8 mouse cellular contexts compared by ENCODE assay signal in genomic region chr1:172126376-172127347, GRCm38 (mm10). TPM values are rescaled to one million over a fixed set of nuclear protein-coding genes. Genes with fewer than 3 reads are reported as not detected.
DNase-seq lines count a peak whose midpoint lies in the region; ATAC-seq and TF ChIP-seq lines count a peak whose summit lies in the region.

Gene Pex19, plus strand, starts transcription at chr1:172126755.

- 0 out of 2 replicates have a peak, but pooled peaks have one; percentile 30 for TF ChIP-seq POLR2A in thymus, adult 2 months (IDR thresholded peaks at IDR 0.05; ENCODE audit: control insufficient read depth, extremely low read depth, insufficient read depth, low read length, poor library complexity)

- 1% methylated on average over 42 of the region's 42 CpGs for WGBS in lung, embryonic 15.5 days
- WGBS in thymus, adult 2 months = 1% methylated on average over 42 of the region's 42 CpGs

- peak within 1 kb of the TSS; percentile 93 for H3K9ac ChIP-seq in lung, embryonic 15.5 days

- peak; percentile 93 for ATAC-seq in frontal cortex, adult (ENCODE audit: low TSS enrichment)
- ATAC-seq in hematopoietic stem cell, adult 5-6 weeks (replicated peaks in 1 of 2; ENCODE audit: insufficient read depth in 1 of 2, low FRiP score in 2 of 2, low TSS enrichment in 1 of 2, low read depth in 1 of 2, poor library complexity in 2 of 2, severe bottlenecking in 2 of 2) = peak; percentile 97 to 98
- ATAC-seq in lung, embryonic 15.5 days (ENCODE audit: borderline replicate concordance, extremely low read depth, low FRiP score, low TSS enrichment) = peak; percentile 98

- H3K27me3 ChIP-seq in lung, embryonic 15.5 days = no peaks in the 10 kb centered on the region
- no peaks in the 10 kb centered on the region for H3K27me3 ChIP-seq in thymus, adult 2 months (ENCODE audit: control insufficient read depth, insufficient read depth, low read length)

- H3K4me1 ChIP-seq in lung, embryonic 15.5 days = peaks cover 12% of the 10 kb centered on the region
- peaks cover 7% of the 10 kb centered on the region for H3K4me1 ChIP-seq in thymus, adult 2 months (replicated peaks; ENCODE audit: control insufficient read depth, insufficient read depth, low read length)

- peak within 1 kb of the TSS; percentile 77 for H3K4me2 ChIP-seq in lung, embryonic 15.5 days

- peaks cover 45% of the 10 kb centered on the region for H3K36me3 ChIP-seq in lung, embryonic 15.5 days
- H3K36me3 ChIP-seq in thymus, adult 2 months (ENCODE audit: control insufficient read depth, insufficient read depth, low read length) = peaks cover 20% of the 10 kb centered on the region

- H3K9me3 ChIP-seq in lung, embryonic 15.5 days = no peaks in the 10 kb centered on the region

- peak within 1 kb of the TSS; percentile 61 for H3K27ac ChIP-seq in lung, embryonic 15.5 days
- H3K27ac ChIP-seq in thymus, adult 2 months (ENCODE audit: control insufficient read depth, insufficient read depth, low read length) = no peak within 1 kb of the TSS

- H3K4me3 ChIP-seq in lung, embryonic 15.5 days = peak within 1 kb of the TSS; percentile 83
- H3K4me3 ChIP-seq in thymus, adult 2 months (ENCODE audit: control insufficient read depth, insufficient read depth, low read length) = peak within 1 kb of the TSS; percentile 94

- peak; percentile 96 for DNase-seq in NIH3T3 (ENCODE audit: low read depth)
- peak; percentile 73 for DNase-seq in cerebellum, adult 9-10 months
- DNase-seq in layer of hippocampus, adult 9-10 months (ENCODE audit: low spot score) = peak; percentile 27
- DNase-seq in ovary, adult 18-20 months (ENCODE audit: low spot score) = peak; percentile 62
- DNase-seq in thymus, adult 2 months = peak; percentile 73

- TF ChIP-seq CTCF in thymus, adult 2 months (IDR thresholded peaks at IDR 0.05; ENCODE audit: borderline replicate concordance, control insufficient read depth, extremely low read depth, insufficient read depth, low read length, poor library complexity) = no peak

RNA-seq across cellular contexts. Expression of gene Pex19, which starts in this region (rescaled TPM):
- total RNA-seq in hematopoietic stem cell, adult 5-6 weeks (2017) = 44.6 and 52.9 TPM in 2 replicates
- 117 and 123 TPM in 2 replicates for polyA plus RNA-seq in lung, embryonic 15.5 days (2015; fragmentation: Nextera tagmentation; extraction: Ambion mirVana)
- polyA plus RNA-seq in thymus, adult 2 months (2012; rRNA removed) = 68.5 and 76.9 TPM in 2 replicates

Comparison
In these comparisons a context has a peak if more than half of its experiments do, and no peak if none do; other contexts are left out.
1. DNase-seq: peak in every context shown above with its lines; median percentile 96 in NIH3T3; 73 in cerebellum, adult 9-10 months; 73 in thymus, adult 2 months; 62 in ovary, adult 18-20 months; 27 in layer of hippocampus, adult 9-10 months.